Mouse (Mus musculus) spleen, adult 2 months (tissue): ENCODE results near the gene Gde1.

Experiments
- CTCF ChIP-seq: fragments of 200-500 bp; IDR thresholded peaks from 2 replicates; pipeline ENCODE4 v1.5.1; 2011; ENCODE audit warnings: mild to moderate bottlenecking, inconsistent platforms; ENCODE audit not compliant: insufficient read depth, insufficient read length, insufficient replicate concordance; ENCODE audit errors: extremely low read depth
- POLR2A ChIP-seq: fragments of 200-500 bp; IDR thresholded peaks from 2 replicates; pipeline ENCODE4 v1.6.1; 2011; ENCODE audit warnings: low read depth, low read length, inconsistent platforms

DNA sequence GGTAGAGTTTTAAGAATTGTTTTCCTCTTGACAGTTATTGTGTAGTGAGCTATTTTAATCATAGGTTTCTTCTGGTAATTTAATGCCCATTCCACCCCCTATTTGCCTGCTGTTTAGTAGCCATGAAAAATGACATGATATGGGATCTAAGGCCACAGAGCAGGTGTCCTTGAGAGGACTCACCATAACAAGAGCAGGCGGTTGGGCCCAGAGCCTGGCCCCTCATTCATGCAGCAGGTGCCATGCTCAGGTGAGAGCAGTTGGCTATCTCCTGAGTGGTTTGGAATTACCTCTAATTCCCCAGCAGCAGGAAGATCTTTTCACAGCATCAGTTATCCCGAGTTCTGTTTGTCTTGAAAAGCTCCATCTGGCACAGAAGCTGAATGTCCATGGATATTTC lies 19.9 kb upstream of the Gde1 start:
- TF ChIP-seq POLR2A: no peak
- TF ChIP-seq CTCF: no peak
